ENCODE assay signal across 7 mouse cellular contexts in the genomic region with DNA sequence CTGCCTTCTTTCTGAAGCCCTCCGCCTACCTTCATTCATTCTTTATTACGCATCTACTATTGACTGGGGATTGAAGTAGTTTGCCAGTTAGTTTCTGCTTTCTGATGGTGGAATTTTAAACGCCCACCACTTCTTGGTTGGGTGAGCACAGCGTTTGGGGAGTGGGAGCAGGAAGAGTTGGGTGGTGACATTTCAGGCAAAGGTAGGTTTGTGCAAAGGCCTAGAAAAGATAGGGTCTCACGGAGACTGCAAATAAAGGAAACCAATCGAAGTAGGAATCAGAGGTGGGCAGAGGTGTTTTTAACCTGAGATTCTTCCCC. TPM values are rescaled to one million over a fixed set of nuclear protein-coding genes. Genes with fewer than 3 reads are reported as not detected.
DNase-seq lines count a peak whose midpoint lies in the region; ATAC-seq and TF ChIP-seq lines count a peak whose summit lies in the region.

No protein-coding gene starts in this region.

- intact Hi-C loops in left cerebral cortex, postnatal 14 days (cut with DNase I), result loop anchor here (2.0 kb wide), 1 partner anchor 26 kb away; a partner anchor contains a TSS

- peak overlapping the region; percentile 77 for H3K4me3 ChIP-seq in lung, embryonic 16.5 days (ENCODE audit: low read length)
- H3K4me3 ChIP-seq in forebrain, embryonic 10.5 days, result peak overlapping the region; percentile 98
- H3K4me3 ChIP-seq in limb, embryonic 11.5 days (ENCODE audit: low read depth, low read length), result peak overlapping the region; percentile 77
- H3K4me3 ChIP-seq in olfactory bulb, adult 2 months (ENCODE audit: insufficient read depth, low read depth, low read length), result peak overlapping the region; percentile 86

- TF ChIP-seq POLR2A in olfactory bulb, adult 2 months (IDR thresholded peaks at IDR 0.05; ENCODE audit: insufficient read depth, low read depth, low read length), result no peak

- H3K4me1 ChIP-seq in lung, embryonic 16.5 days (replicated peaks; ENCODE audit: control insufficient read depth, insufficient read depth, low read length), result peaks cover 10% of the 10 kb centered on the region
- H3K4me1 ChIP-seq in forebrain, embryonic 10.5 days, result peaks cover 34% of the 10 kb centered on the region
- H3K4me1 ChIP-seq in limb, embryonic 11.5 days (ENCODE audit: control insufficient read depth, insufficient read depth, low read length), result 0 out of 2 replicates have a peak, but pooled peaks cover 2% of the 10 kb centered on the region
- peaks cover 7% of the 10 kb centered on the region; the same call in 1 of the 2 replicates for H3K4me1 ChIP-seq in olfactory bulb, adult 2 months (ENCODE audit: control insufficient read depth, insufficient read depth, low read length)

- H3K9me3 ChIP-seq in lung, embryonic 16.5 days (ENCODE audit: control insufficient read depth, low read length), result no peaks in the 10 kb centered on the region
- H3K9me3 ChIP-seq in forebrain, embryonic 10.5 days, result peaks cover 5% of the 10 kb centered on the region; the same call in 1 of the 2 replicates
- no peaks in the 10 kb centered on the region for H3K9me3 ChIP-seq in limb, embryonic 11.5 days (ENCODE audit: control insufficient read depth, low read length)

- TF ChIP-seq CTCF in olfactory bulb, adult 2 months (IDR thresholded peaks at IDR 0.05; ENCODE audit: insufficient read depth, low read depth, low read length), result no peak

- no peak for DNase-seq in lung, adult 18-20 months
- no peak for DNase-seq in forebrain, embryonic 10.5 days (ENCODE audit: extremely low spot score, low spot score)
- DNase-seq in limb, embryonic 11.5 days (ENCODE audit: low spot score), result no peak
- no peak for DNase-seq in left cerebral cortex, postnatal 14 days (ENCODE audit: low spot score in 2 of 2)
- no peak for DNase-seq in thymus, adult 18-20 months

- ATAC-seq in lung, embryonic 16.5 days (ENCODE audit: low read depth), result no peak
- ATAC-seq in limb, embryonic 11.5 days (ENCODE audit: insufficient number of reproducible peaks, low FRiP score, low TSS enrichment, low read depth), result no peak

- no peaks in the 10 kb centered on the region for H3K27me3 ChIP-seq in lung, embryonic 16.5 days (ENCODE audit: control insufficient read depth, insufficient read depth, low read depth, low read length)
- no peaks in the 10 kb centered on the region for H3K27me3 ChIP-seq in forebrain, embryonic 10.5 days (ENCODE audit: poor library complexity, severe bottlenecking)
- H3K27me3 ChIP-seq in limb, embryonic 11.5 days (ENCODE audit: control insufficient read depth, insufficient read depth, low read length), result no peaks in the 10 kb centered on the region

- H3K9ac ChIP-seq in lung, embryonic 16.5 days (ENCODE audit: low read length), result peak overlapping the region; percentile 85
- peak overlapping the region; percentile 83 for H3K9ac ChIP-seq in limb, embryonic 11.5 days (ENCODE audit: low read length)

- H3K36me3 ChIP-seq in lung, embryonic 16.5 days (ENCODE audit: control insufficient read depth, insufficient read depth, low read length), result peaks cover 5% of the 10 kb centered on the region
- H3K36me3 ChIP-seq in forebrain, embryonic 10.5 days (replicated peaks), result peaks cover 28% of the 10 kb centered on the region
- H3K36me3 ChIP-seq in limb, embryonic 11.5 days (ENCODE audit: control insufficient read depth, insufficient read depth, low read length), result no peaks in the 10 kb centered on the region

- WGBS in lung, embryonic 16.5 days, result 4% methylated on average over 6 of the region's 6 CpGs
- 10% methylated on average over 6 of the region's 6 CpGs for WGBS in forebrain, embryonic 10.5 days
- 11% methylated on average over 6 of the region's 6 CpGs for WGBS in limb, embryonic 11.5 days
- 4% methylated on average over 6 of the region's 6 CpGs for WGBS in olfactory bulb, adult 2 months

- peak overlapping the region; percentile 87 for H3K27ac ChIP-seq in lung, embryonic 16.5 days (ENCODE audit: low read length)
- peak overlapping the region; percentile 98 for H3K27ac ChIP-seq in forebrain, embryonic 10.5 days
- H3K27ac ChIP-seq in limb, embryonic 11.5 days (replicated peaks; ENCODE audit: low read depth, low read length), result no peak overlapping the region
- peak overlapping the region; percentile 96 for H3K27ac ChIP-seq in olfactory bulb, adult 2 months (ENCODE audit: insufficient read depth, low read depth, low read length)

- peak overlapping the region; percentile 69 for H3K4me2 ChIP-seq in lung, embryonic 16.5 days (ENCODE audit: low read depth, low read length)
- H3K4me2 ChIP-seq in limb, embryonic 11.5 days (ENCODE audit: low read depth, severe bottlenecking), result peak overlapping the region; percentile 46

RNA-seq across cellular contexts. Expression of a gene that starts 0.7 kb away (rescaled TPM):
- polyA plus RNA-seq in lung, embryonic 16.5 days (2015; fragmentation: Nextera tagmentation; extraction: Ambion mirVana), result 412 and 442 TPM in 2 replicates
- 929 and 1,023 TPM in 2 replicates for polyA plus RNA-seq in forebrain, embryonic 10.5 days (2016; fragmentation: Nextera tagmentation; extraction: Ambion mirVana)
- polyA plus RNA-seq in limb, embryonic 11.5 days (2014; fragmentation: Nextera tagmentation; extraction: Ambion mirVana), result 1,145 and 1,200 TPM in 2 replicates
- 690 TPM in 1 of 2 replicates, not detected in the other for polyA plus RNA-seq in olfactory bulb, adult 2 months (2012; ENCODE audit: insufficient read depth, insufficient read length, low replicate concordance, missing spikeins)
- total RNA-seq in left cerebral cortex, postnatal 14 days (2021), result 100 to 1,000 TPM; 441 to 483 TPM

RNA-seq across cellular contexts. Expression of a gene that starts 25.3 kb away (rescaled TPM):
- polyA plus RNA-seq in lung, embryonic 16.5 days (2015; fragmentation: Nextera tagmentation; extraction: Ambion mirVana), result 86.8 and 91.9 TPM in 2 replicates
- 156 and 159 TPM in 2 replicates for polyA plus RNA-seq in forebrain, embryonic 10.5 days (2016; fragmentation: Nextera tagmentation; extraction: Ambion mirVana)
- 162 and 170 TPM in 2 replicates for polyA plus RNA-seq in limb, embryonic 11.5 days (2014; fragmentation: Nextera tagmentation; extraction: Ambion mirVana)
- not detected in 2 replicates for polyA plus RNA-seq in olfactory bulb, adult 2 months (2012; ENCODE audit: insufficient read depth, insufficient read length, low replicate concordance, missing spikeins)
- 10 to 100 TPM; 18.0 to 19.1 TPM for total RNA-seq in left cerebral cortex, postnatal 14 days (2021)

RNA-seq across cellular contexts. Expression of a gene that starts 39.9 kb away (rescaled TPM):
- polyA plus RNA-seq in lung, embryonic 16.5 days (2015; fragmentation: Nextera tagmentation; extraction: Ambion mirVana), result 0.15 and 0.18 TPM in 2 replicates
- polyA plus RNA-seq in forebrain, embryonic 10.5 days (2016; fragmentation: Nextera tagmentation; extraction: Ambion mirVana), result 0.16 TPM in 1 of 2 replicates, not detected in the other
- 0.05 TPM in 1 of 2 replicates, not detected in the other for polyA plus RNA-seq in limb, embryonic 11.5 days (2014; fragmentation: Nextera tagmentation; extraction: Ambion mirVana)
- not detected in 2 replicates for polyA plus RNA-seq in olfactory bulb, adult 2 months (2012; ENCODE audit: insufficient read depth, insufficient read length, low replicate concordance, missing spikeins)
- total RNA-seq in left cerebral cortex, postnatal 14 days (2021), result under 1 TPM; 0.15 to 0.24 TPM
